Mouse (Mus musculus): Measurements from ENCODE around the gene Cyb561a3. TPM values are rescaled to one million over a fixed set of nuclear protein-coding genes. Genes with fewer than 3 reads are reported as not detected.

Cyb561a3 gene
- total RNA-seq, 2 experiments from 2014 or later = 10.3 TPM

Other genes starting within 250 kb of the Cyb561a3 start
- gene Syt7, start 188.1 kb upstream of the Cyb561a3 start, total RNA-seq (2021) = 100 to 1,000 TPM; 301 to 303 TPM
- gene Lrrc10b, start 119.7 kb upstream of the Cyb561a3 start, total RNA-seq (2021) = 10 to 100 TPM; 78.7 to 89.3 TPM
- gene Ppp1r32, start 94.2 kb upstream of the Cyb561a3 start, total RNA-seq (2021) = 1 to 10 TPM; 1.5 to 1.8 TPM
- gene Cpsf7, start 51.9 kb upstream of the Cyb561a3 start, total RNA-seq (2021) = 10 to 100 TPM; 75.7 to 81.6 TPM
- 10 to 100 TPM; 57.9 to 59.2 TPM for gene Sdhaf2, start 51.0 kb upstream of the Cyb561a3 start, total RNA-seq (2021)
- 10 to 100 TPM; 10.5 to 12.6 TPM for gene Tmem216, start 20.9 kb upstream of the Cyb561a3 start, total RNA-seq (2021)
- gene Tmem138, start 190 bp downstream of the Cyb561a3 start, total RNA-seq (2021) = 10 to 100 TPM; 14.0 to 14.1 TPM
- 100 to 1,000 TPM; 200 to 203 TPM for gene Ddb1, start 28.2 kb downstream of the Cyb561a3 start, total RNA-seq (2021)
- 10 to 100 TPM; 18.7 to 20.1 TPM for gene Tkfc, start 28.5 kb downstream of the Cyb561a3 start, total RNA-seq (2021)
- gene Vwce, start 57.0 kb downstream of the Cyb561a3 start, total RNA-seq (2021) = under 1 TPM; 0.30 to 0.32 TPM
- not detected for gene Pga5, start 100.9 kb downstream of the Cyb561a3 start, total RNA-seq (2021)
- 10 to 100 TPM; 24.2 to 26.7 TPM for gene Vps37c, start 111.6 kb downstream of the Cyb561a3 start, total RNA-seq (2021)
- not detected for gene Cd5, start 161.8 kb downstream of the Cyb561a3 start, total RNA-seq (2021)

Measured in layer of hippocampus, postnatal 36 days (tissue).